Mouse (Mus musculus) embryonic fibroblast, embryonic 13.5 days (primary cell): ENCODE results near the gene Cdk19.

Experiments
- CTCF ChIP-seq: IDR thresholded peaks from 2 replicates; pipeline ENCODE4 v1.5.1; 2011; ENCODE audit warnings: mild to moderate bottlenecking, control low read depth, low read length, moderate library complexity, borderline replicate concordance; ENCODE audit not compliant: insufficient read depth
- POLR2A ChIP-seq: IDR thresholded peaks from 2 replicates; pipeline ENCODE4 v1.6.1; 2011; ENCODE audit warnings: low read depth, mild to moderate bottlenecking, control low read depth, low read length, moderate library complexity

DNA sequence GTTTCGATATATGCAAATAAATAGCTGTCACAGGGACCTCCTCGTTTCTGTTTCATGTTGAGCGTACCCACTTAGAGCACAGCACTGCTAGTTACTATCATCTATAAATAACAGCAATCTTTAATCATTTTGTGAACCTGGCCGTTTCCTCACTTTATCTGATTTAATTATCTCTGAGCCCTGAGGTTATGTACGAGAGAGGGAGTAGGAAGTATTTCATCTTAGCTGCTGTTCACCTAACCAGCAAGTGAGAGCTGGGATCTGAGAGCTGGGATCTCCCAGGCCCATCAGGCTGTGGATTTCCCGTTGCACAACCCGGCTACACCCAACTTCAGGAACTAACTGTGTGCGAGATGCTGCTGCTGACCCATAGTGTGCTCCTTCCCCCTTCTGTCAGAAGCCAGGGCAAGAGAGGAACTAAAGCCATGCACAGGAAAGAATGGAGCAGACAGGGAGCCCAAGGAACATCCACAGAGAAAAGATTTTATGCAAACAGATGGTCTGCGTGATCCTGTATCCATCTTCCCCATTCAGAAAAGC lies 186.3 kb downstream of the Cdk19 start:
- TF ChIP-seq CTCF = no peak
- TF ChIP-seq POLR2A = no peak
